Comparison of ENCODE assay signal across 19 mouse cellular contexts in genomic region chr16:40371291-40371690, GRCm38 (mm10).
"Had no signal": no experiment of that assay in that cellular context is flagged by ENCODE, and none has a peak within 500 bp of the region (broad histone marks: within the 10 kb centered on the region; RNA-seq: fewer than 3 reads in every experiment).

No protein-coding gene starts in this region.

- H3K27ac ChIP-seq: midbrain, embryonic 10.5 days; midbrain, embryonic 12.5 days; neural tube, embryonic 13.5 days; neural tube, embryonic 15.5 days; stomach, embryonic 15.5 days; stomach, postnatal 0 days had no signal

- H3K27me3 ChIP-seq: midbrain, embryonic 12.5 days; neural tube, embryonic 13.5 days; neural tube, embryonic 15.5 days; stomach, embryonic 15.5 days had no signal

- H3K9me3 ChIP-seq: midbrain, embryonic 10.5 days; midbrain, embryonic 12.5 days; neural tube, embryonic 13.5 days; neural tube, embryonic 15.5 days; stomach, embryonic 15.5 days had no signal

- DNase-seq: lung, adult 18-20 months; lung, postnatal 10 days; lung, postnatal 4 days; midbrain, embryonic 14.5 days; retina, postnatal 1 day; right cerebral cortex, adult 18-20 months; right cerebral cortex, postnatal 25 days; right cerebral cortex, postnatal 4 days; thymus, adult 2 months; thymus, postnatal 25 days; thymus, postnatal 4 days had no signal

- H3K4me3 ChIP-seq: midbrain, embryonic 10.5 days; midbrain, embryonic 12.5 days; myocyte; neural tube, embryonic 13.5 days; neural tube, embryonic 15.5 days; stomach, embryonic 15.5 days had no signal

- H3K9ac ChIP-seq: lung, embryonic 14.5 days; midbrain, embryonic 12.5 days; neural tube, embryonic 13.5 days; neural tube, embryonic 15.5 days; stomach, embryonic 15.5 days had no signal

- H3K4me1 ChIP-seq: midbrain, embryonic 10.5 days; midbrain, embryonic 12.5 days; neural tube, embryonic 13.5 days; neural tube, embryonic 15.5 days; stomach, embryonic 15.5 days had no signal

- H3K4me2 ChIP-seq: lung, embryonic 14.5 days; midbrain, embryonic 12.5 days; neural tube, embryonic 13.5 days; neural tube, embryonic 15.5 days; stomach, embryonic 15.5 days had no signal

- H3K36me3 ChIP-seq: midbrain, embryonic 10.5 days; midbrain, embryonic 12.5 days; neural tube, embryonic 13.5 days; neural tube, embryonic 15.5 days; stomach, embryonic 15.5 days had no signal
